Mouse (Mus musculus): ENCODE measurements around the gene Ninl.

- TF ChIP-seq GATA1 (IDR thresholded peaks at IDR 0.05; ENCODE audit: borderline replicate concordance, low read length) (no peak), FLI1 (IDR thresholded peaks at IDR 0.05; ENCODE audit: low read length) (no peak)
These were observed 30.2 kb downstream of the Ninl start for GRCm38 (mm10) chr2:151008939-151009509.

Measured in megakaryocyte, embryonic 14.5 days (primary cell).